Mouse (Mus musculus) CD4-positive, CD25-positive, alpha-beta regulatory T cell, adult 2 months (primary cell): ENCODE data around the gene Lyzl4.

Source experiments
- DNase-seq: peaks from one replicate; pipeline ENCODE4 v3.0.0-alpha.2; 2012; ENCODE audit warnings: low read depth, low spot score

Gene Lyzl4

GRCm38 (mm10) chr9:121642001-121642400, at the start of gene Lyzl4:
Gene Lyzl4, minus strand, starts transcription at chr9:121642096.
- peak; percentile 75 for DNase-seq

GRCm38 (mm10) chr9:121690734-121691133, 48.8 kb upstream of the Lyzl4 start:
- no peak for DNase-seq

GRCm38 (mm10) chr9:121690200-121690651, 48.3 kb upstream of the Lyzl4 start:
- DNase-seq, result no peak

GRCm38 (mm10) chr9:121684702-121685101, 42.8 kb upstream of the Lyzl4 start:
- no peak for DNase-seq

- peak; percentile 86 for DNase-seq
Observed at GRCm38 (mm10) chr9:121682037-121682680, 40.3 kb upstream of the Lyzl4 start.

- peak; percentile 54 for DNase-seq
Observed at GRCm38 (mm10) chr9:121681191-121681590, 39.3 kb upstream of the Lyzl4 start.

GRCm38 (mm10) chr9:121679549-121679948, 37.7 kb upstream of the Lyzl4 start:
- DNase-seq, result peak; percentile 81

GRCm38 (mm10) chr9:121677476-121677875, 35.6 kb upstream of the Lyzl4 start:
- DNase-seq, result no peak

GRCm38 (mm10) chr9:121677069-121677468, 35.2 kb upstream of the Lyzl4 start:
- peak; percentile 43 for DNase-seq

GRCm38 (mm10) chr9:121675556-121675955, 33.7 kb upstream of the Lyzl4 start:
- DNase-seq, result peak; percentile 35

- DNase-seq, result peak; percentile 89
Observed at GRCm38 (mm10) chr9:121675011-121675410, 33.1 kb upstream of the Lyzl4 start.

GRCm38 (mm10) chr9:121673716-121674115, 31.8 kb upstream of the Lyzl4 start:
- no peak for DNase-seq

GRCm38 (mm10) chr9:121672311-121672710, 30.4 kb upstream of the Lyzl4 start:
- no peak for DNase-seq

GRCm38 (mm10) chr9:121671300-121671699, 29.4 kb upstream of the Lyzl4 start:
- DNase-seq, result peak; percentile 77

- DNase-seq, result peak; percentile 78
Observed at GRCm38 (mm10) chr9:121669348-121669791, 27.5 kb upstream of the Lyzl4 start.

GRCm38 (mm10) chr9:121667822-121668221, 25.9 kb upstream of the Lyzl4 start:
- no peak for DNase-seq

GRCm38 (mm10) chr9:121666957-121667630, 25.2 kb upstream of the Lyzl4 start:
- DNase-seq, result no peak

GRCm38 (mm10) chr9:121664104-121664503, 22.2 kb upstream of the Lyzl4 start:
- no peak for DNase-seq

GRCm38 (mm10) chr9:121663467-121663866, 21.6 kb upstream of the Lyzl4 start:
- DNase-seq, result no peak

GRCm38 (mm10) chr9:121659791-121660190, 17.9 kb upstream of the Lyzl4 start:
- no peak for DNase-seq

GRCm38 (mm10) chr9:121658248-121658647, 16.4 kb upstream of the Lyzl4 start:
- DNase-seq, result no peak

- no peak for DNase-seq
Observed at GRCm38 (mm10) chr9:121657143-121657542, 15.2 kb upstream of the Lyzl4 start.

GRCm38 (mm10) chr9:121656322-121656721, 14.4 kb upstream of the Lyzl4 start:
- DNase-seq, result no peak
